Mouse (Mus musculus) C3H10T1/2 (cell line): ENCODE results near the gene F2. TPM values are rescaled to one million over a fixed set of nuclear protein-coding genes. Genes with fewer than 3 reads are reported as not detected.

Experiments used
- polyA plus RNA-seq, 2 experiments: library from polyadenylated mRNA; unstranded; fragments of >200 nt; fragmentation: generic; extraction: Trizol; gene quantifications; one replicate each; pipeline ENCODE4 v1.2.1; 2012; ENCODE audit warnings: missing spikeins in 2 of 2

The F2 gene
- not detected for polyA plus RNA-seq

GRCm38 (mm10) chr2:91636229-91636628, at the start of gene F2:
F2 (minus strand) TSS chr2:91636414.

GRCm38 (mm10) chr2:91649553-91650359, 13.5 kb upstream of the F2 start, which contains the start of the genes Zfp408 and Arhgap1:
Zfp408 (minus strand) TSS chr2:91649791.
Arhgap1 (plus strand) TSS chr2:91649860.

Other genes starting within 250 kb of the F2 start
- 10 to 100 TPM; 23.8 to 52.5 TPM for gene 1110051M20Rik, start 191.7 kb downstream of the F2 start, polyA plus RNA-seq
- 1 to 10 TPM in 1 of 2 experiments, under 1 TPM in 1; 0.07 to 2.7 TPM for gene Lrp4, start 178.9 kb downstream of the F2 start, polyA plus RNA-seq
- gene Ckap5, start 109.7 kb downstream of the F2 start, polyA plus RNA-seq, result 10 to 100 TPM in 1 of 2 experiments, under 1 TPM in 1; 0.96 to 10.6 TPM
- 1 to 10 TPM; 1.6 to 9.8 TPM for gene Zfp408, start 13.4 kb upstream of the F2 start, polyA plus RNA-seq
- gene Arhgap1, start 13.4 kb upstream of the F2 start, polyA plus RNA-seq, result 10 to 100 TPM; 29.4 to 59.9 TPM
- gene Atg13, start 74.2 kb upstream of the F2 start, polyA plus RNA-seq, result 10 to 100 TPM in 1 of 2 experiments, 1 to 10 TPM in 1; 7.9 to 19.5 TPM
- 1 to 10 TPM in 1 of 2 experiments, under 1 TPM in 1; 0.91 to 4.9 TPM for gene Harbi1, start 74.4 kb upstream of the F2 start, polyA plus RNA-seq
- gene Ambra1, start 93.7 kb upstream of the F2 start, polyA plus RNA-seq, result 10 to 100 TPM in 1 of 2 experiments, 1 to 10 TPM in 1; 7.6 to 19.0 TPM